Mouse (Mus musculus): ENCODE data around the gene Ckap4.

DNA sequence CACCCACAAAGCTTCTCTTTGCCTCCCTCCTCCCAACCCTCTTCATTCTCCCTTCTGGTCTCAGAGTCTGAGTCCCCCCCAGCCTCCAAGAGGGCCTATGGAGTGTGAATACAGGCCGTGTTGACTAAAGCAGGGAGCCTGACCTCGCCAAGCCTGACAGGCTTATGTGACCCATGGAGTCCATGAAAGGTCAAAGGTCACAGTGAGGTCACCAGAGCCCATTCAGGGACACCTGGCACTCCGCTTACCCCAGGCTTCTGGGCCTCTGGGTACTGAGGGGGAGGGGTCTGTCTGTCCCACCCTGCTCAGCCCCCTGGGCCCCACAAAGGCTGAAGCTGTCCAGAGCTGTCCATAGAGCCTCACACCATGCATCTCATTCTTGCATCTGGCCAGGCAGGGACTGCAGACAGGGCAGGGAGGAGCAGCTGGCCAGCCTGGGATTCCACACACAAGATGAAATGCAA is 56.2 kb downstream of the Ckap4 start:
- no peak for TF ChIP-seq CTCF (IDR thresholded peaks at IDR 0.05; ENCODE audit: low read depth)
- no peak for TF ChIP-seq EP300 (optimal IDR thresholded peaks at IDR 0.05)
